Mouse (Mus musculus): ENCODE data around the gene Higd1c.
"Not testable (repeated sequence)": the region's sequence is repeated elsewhere in the genome, so short reads cannot be mapped to it uniquely, and the experiment has no call there.

Higd1c gene

DNA sequence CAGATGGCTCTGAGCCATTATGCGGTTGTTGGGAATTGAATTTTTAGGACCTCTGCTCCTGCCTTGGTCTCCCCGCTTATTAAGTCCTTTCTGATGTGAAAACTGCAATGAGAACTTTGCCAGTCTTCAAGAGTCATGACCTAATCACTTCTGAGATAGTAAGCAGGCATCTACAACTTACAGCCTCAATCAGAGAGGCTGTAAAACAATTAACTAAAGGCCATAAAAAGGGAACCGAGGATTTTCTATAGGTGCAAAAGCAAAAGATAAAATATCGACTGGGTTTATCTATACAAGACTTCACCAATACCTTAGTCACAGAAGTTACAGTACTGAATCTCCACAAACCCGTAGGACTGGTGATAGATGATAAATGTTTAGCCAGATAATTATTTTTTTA, 8.5 kb upstream of the Higd1c start:
- in situ Hi-C loops (cut with MboI): no loop called here

DNA sequence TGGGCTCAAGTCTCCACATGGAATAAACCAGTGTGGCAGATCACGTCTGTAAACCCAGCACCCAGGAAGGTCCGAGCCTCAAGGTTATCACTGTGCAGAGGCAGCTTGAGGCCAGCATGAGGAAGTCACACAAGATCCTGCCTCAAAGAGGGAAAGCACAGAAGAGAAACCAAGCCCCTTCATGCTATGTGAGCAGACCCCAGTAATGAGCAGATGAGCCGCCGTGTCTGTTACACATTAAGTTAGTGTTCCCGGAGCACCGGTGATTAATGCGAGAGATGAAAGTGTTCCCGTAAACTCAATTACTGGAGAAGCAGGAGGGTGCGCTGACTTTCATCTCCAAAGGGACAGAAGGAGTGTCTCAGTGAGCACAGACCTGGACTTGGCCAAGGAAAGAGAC, 1.6 kb downstream of the Higd1c start:
- in situ Hi-C loops (cut with MboI): not testable (repeated sequence)

DNA sequence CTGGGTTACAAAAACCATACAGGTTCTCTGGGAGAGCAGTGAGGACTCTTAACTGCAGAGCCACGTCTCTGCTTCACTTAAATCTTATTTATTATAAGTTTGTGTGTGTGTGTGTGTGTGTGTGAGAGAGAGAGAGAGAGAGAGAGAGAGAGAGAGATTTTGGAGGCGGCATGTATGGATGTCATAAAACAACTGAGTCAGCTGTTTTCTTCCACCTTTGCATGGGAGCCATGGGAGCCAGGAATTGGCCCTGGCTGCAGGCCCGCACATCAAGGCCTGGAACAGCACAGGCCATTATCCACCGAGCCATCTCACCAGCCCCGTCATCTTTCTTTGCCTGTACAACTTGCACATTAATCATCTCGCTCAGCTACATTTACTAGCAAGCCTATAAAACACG, 2.8 kb downstream of the Higd1c start:
- in situ Hi-C loops (cut with MboI): no loop called here

DNA sequence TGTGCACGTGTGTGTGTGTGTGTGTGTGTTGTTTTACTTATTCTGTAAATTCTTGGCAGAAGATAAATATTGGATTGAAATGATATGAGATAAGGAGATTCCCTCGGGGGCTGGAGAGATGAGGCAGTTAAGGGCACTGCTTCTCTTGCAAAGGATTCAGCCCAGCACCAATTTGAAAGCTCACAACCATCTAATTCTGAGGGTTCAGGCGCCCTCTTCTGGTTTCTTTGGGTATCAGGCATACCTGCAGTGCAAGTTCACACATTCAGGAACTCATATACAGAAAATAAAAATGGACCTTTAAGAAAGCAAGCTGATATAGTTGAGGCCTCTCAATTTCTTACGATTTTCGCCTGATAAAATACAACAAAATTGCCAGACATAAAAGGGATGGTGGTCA, 10.7 kb downstream of the Higd1c start:
- in situ Hi-C loops (cut with MboI): no loop called here

DNA sequence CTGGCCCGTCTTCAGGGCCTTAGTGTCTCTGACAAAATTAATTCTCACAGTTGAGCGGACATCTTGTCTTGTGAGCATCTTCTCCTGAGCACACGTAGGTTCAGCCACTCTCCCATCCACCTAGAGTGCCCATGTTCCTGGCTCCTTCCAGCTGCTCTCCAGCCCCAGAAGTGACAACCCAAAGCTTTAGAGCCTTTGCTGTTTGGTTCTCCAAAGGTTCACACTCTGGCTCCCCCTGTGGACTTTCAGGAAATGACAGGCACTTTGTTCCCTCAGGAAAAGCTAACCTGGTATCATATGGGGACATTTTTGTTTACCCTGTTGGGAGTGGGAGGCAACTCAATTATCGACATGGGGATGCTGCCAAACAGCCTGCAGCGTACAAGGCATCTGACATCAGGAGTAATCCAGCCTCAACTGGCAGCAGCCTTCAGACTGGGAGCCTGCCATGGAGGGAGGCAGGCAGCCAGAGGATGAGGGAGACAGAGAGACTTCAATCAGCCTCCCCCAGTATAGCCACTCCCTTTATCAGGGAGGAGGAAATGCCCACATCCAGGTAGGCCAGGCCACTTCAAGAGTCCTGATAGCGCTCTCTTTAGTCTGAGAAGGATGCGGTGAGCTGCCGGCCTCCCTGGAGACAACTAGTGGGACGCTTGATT, 13.6 kb downstream of the Higd1c start:
- in situ Hi-C loops (cut with MboI): not testable (repeated sequence)

DNA sequence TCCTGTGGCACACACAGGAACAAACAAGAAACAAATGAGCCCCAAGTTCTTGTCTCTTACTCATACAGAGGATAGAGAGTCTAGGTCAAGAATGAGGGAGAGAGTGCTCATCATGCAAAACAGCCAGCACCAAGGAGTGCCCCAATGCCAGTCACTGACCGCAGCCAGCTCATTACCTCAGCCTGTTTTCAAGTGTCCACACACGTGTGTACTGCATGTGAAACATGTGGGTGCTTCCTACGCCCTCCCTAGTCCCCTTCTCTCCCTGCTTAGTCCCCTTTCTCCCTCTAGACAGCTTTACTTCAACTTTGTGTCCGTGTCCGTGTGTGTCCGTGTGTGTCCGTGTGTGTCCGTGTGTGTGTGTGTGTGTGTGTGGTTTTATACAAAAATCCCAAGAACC, 15.3 kb downstream of the Higd1c start:
- in situ Hi-C loops (cut with MboI): no loop called here

DNA sequence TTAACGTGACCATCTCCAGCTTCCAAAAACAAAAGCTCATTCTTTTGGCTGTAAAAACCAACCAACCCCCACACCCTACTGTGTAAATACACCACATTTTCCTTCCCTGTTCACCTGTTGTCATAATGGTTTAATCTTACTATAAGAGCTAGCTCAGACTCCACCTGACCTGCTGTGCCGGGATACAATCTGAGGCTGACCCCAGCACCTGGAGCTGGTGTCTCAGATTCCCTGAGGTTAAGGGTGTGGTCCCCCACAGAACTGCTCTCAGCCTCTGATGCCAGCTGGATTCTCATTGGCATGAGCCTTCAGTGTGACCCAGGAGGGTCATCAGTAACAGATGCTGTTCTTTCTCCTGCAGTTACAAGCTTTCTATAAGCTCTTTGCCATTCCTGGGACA, 15.8 kb downstream of the Higd1c start:
- in situ Hi-C loops (cut with MboI): no loop called here

DNA sequence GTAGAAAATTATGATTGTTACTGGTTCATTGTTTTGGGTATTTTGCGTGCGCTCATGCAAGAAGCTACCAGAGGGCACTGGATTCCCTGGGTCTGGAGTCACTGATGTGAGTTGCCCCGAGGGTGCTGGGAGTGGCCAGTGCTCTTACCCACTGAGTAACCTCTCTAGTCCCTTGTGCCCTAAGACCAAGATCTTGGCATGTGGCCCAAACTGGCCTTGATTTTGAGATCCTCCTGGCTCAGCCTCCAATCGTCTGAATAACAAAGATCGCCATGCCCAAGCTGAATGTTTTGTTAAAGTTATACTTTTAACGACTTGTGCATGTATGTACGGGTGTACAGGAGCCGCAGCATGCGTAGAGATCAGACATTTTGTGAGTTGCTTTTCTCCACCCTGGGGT, 21.4 kb downstream of the Higd1c start:
- in situ Hi-C loops (cut with MboI): no loop called here

DNA sequence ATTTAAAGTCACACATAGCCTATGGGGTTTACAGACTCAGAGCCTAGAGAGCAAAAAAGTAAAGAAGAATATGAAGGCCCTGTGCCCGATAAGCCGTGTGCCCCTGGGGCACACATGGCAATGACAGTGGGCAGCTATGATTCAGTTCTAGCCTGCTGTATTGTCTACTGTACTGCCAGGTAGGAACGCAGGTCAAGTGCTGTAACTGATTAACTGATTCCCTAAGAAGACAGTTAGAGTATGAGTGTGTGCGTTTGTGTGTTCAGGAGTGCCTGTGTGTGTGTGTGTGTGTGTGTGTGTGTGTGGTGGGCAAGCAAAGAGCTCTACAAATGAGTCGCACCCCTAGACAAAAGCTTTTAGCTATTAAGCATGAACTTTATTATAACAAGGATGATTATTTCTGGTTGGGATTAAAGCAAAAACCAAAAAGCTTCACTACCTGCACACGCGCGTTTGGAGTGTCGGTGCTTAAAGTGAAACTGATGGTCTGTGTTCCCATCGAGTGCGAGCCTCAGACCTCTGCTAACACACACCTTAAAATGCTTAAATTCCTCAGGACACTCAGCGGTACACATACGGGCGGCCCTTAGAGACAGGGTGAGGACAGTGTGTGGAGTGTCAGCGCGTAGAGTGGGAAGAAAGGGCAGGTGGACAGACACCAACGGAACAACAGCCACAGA, 23.3 kb downstream of the Higd1c start:
- in situ Hi-C loops (cut with MboI): no loop called here

DNA sequence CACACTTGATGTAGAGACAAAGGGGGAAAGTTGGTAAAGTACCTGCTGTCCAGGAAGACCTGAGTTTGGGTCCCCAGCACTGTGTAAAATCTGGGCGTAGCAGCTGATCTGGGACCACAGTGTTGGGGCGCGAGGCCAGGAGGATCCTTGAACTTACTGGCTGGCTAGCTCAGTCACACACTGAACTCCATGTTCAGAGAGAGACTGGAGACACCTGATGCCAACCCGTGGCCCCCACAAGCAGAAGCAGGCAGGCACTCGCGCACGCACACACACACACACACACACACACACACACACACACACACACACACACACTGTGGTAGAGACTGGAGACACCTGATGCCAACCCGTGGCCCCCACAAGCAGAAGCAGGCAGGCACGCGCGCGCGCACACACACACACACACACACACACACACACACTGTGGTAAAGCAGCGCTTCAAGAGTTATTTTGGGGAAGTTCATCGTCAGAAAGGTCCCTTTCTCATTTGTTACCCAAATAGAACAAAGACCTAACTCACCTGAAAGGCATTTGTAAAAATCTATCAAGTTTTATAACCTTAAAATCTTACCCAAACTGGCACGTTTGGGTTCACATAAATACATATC, 24.0 kb downstream of the Higd1c start:
- in situ Hi-C loops (cut with MboI): no loop called here

DNA sequence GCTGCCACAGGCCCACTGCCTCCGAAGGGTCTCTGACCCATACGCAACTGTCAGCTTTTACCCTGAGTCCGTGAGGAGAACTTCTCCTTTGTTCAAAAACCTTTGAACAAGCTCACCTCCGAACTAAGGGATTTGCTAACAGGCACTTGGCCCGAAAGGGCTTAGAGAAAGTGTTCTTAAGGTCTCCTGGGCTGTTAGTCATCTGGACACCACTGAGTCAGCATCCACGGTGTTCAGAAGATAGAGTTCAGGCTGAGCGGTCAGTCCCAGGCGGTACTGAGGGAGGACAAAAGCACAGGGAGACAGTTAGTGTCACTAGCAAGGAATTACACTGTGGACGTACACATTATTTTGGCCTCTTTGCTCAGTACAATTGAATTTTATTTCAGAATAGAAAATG, 24.5 kb downstream of the Higd1c start:
- in situ Hi-C loops (cut with MboI): no loop called here

DNA sequence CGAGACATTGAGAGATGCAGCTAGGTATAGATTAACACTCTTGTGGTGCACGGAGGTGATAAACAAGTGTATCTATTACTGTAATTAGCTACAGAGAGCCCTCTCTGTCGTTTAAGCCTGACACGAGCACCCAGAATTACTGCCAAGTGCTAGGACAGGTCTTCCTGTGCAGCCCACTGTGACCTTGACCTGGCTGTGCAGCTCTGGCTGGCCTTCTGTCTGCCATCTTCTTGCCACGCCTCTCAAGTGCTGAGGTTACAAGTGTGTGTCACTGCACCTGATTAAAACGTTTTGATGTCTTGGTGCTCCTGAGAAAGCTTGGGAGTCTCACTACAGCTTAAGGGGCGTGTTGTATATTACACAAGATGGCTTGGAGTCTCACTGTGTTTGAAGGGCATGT, 26.7 kb downstream of the Higd1c start:
- in situ Hi-C loops (cut with MboI): no loop called here

DNA sequence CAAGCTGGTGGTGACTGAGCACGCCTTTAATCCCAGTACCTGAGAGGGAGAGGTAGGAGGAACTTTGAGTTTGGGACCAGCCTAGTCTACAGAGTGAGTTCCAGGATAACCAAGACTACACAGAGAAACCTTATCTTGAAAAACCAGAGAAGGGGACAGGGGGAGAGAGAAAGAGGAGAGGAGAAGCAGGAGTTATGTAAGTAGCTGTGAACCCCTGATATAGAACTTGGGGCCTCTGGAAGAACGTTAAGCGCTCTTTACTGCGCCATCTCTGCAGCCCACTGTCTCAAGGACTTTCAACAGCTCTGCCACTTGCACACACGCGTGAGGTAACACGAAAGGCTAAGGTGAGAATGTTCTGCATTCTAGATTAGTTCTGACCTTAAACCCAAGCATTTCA, 27.3 kb downstream of the Higd1c start:
- in situ Hi-C loops (cut with MboI): no loop called here

DNA sequence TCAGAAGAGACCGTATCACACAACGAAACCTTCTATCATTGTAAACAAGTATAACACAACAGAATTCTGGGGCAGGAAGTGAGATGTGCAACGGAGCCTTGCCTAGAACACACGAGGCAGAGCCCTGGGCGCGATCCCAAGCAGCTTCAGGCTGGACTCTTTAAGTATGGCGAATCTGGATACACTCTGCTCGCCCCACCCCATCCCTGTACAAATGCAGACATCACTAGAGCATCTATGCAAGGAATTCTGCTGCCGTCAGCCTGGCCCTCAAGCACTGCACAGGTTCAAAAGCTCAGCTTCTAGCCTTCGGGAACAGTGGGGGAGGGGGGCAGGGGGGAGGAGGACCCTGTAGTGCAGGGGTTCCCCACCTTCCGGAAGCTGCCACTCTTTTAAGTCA, 28.7 kb downstream of the Higd1c start:
- in situ Hi-C loops (cut with MboI): no loop called here

DNA sequence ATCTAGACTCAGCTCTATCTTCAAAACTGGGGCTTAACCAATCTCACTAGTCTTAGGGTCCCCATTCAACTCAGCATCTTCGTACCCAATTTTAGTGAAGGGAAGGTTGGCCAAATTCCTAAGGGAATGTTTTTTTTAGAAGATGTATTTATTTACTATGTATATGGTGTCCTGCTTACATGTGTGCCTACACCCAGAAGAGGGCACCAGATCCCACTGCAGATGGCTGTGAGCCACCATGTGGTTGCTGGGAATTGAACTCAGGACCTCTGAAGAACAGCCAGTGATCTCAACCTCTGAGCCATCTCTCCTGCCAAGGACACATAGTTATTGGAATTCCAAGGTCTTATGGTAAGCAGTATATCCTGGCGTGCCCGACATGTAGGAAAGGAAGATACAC, 31.2 kb downstream of the Higd1c start:
- in situ Hi-C loops (cut with MboI): no loop called here

DNA sequence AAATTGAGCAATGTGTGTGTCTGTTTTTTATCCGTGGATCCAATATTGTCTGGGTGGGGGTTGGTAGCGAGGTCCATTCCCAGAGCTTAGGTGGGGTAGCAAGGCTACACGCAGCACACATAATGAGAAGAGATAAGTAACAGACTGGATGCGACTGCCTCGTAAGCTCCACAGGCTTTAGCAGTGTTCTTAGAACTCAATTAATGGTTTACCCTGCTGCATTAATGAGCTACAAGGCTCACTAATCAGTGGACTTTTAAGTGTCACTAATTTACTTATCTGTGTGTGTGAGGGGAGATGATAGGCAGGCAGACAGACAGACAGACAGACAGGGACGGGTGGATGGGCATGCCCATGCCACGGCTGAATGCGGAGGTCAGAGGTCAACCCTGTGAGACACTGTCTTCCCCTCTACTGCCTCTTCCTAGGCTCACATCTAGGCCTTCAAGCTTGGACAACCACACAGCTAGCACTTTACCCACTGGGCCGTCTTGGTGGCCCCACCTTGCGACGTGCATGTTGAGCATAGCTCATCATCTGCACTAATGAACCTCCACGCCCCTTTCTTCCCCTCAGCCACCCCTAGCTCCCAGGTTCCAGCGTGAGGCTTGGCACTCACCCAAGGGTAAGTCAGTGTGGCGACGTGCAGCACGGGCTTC, 36.4 kb downstream of the Higd1c start:
- in situ Hi-C loops (cut with MboI): no loop called here

DNA sequence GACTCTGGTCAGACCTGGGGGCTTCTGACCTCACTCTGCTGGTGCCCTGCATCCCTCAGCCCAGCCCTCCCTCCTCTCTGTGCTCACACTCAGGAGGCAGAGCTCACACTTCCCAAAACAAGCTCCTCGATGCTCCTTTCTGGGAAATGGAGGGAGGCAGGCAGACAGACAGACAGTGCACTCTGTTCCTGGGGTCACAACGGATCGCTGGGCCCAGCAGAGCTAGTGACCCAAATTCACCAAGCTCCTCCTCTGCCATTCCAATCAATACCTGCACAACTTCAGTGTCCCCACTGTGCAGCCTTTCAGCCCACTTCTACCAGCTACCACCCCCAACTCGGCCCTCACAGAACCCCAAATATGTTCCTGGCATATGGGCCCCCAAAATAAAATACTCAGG, 37.5 kb downstream of the Higd1c start:
- in situ Hi-C loops (cut with MboI): no loop called here

DNA sequence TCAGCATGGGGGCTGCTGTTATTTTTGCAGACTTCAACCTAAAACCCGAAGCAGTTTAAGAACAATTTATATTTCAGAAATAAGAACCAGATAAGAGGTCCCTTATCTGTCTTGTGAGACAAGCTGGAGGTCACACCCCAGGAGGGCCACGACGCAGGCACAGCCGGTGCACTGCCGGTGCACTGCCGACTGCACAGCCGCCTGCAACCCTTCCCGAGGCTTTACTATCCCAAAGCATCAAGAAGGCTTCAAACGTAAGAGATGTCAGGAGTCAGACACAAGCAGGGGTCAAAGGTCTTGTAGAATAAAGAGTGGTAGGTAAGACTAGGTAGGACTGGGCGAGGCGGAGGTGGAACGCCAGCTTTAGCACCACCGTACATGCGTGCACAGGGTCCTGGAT, 38.0 kb downstream of the Higd1c start:
- in situ Hi-C loops (cut with MboI): no loop called here

DNA sequence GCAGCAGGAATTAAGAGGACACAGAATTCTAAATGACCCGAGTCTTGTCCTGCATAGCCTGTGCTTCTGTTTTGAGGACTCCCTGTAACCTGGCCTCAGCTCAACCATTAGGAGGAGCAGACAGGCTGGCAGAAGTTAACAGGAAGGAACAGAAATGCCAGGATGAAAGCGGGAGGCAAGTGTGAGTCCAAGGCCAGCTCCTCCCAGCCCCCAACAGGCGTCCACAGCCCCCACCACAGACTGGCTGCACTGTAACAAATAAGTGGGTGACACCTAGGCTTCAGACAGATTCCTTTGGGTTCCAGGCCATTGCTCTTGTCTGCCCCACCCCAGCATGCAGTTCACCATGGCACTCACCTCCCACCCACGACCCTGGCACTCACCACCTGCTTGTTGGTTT, 38.5 kb downstream of the Higd1c start:
- in situ Hi-C loops (cut with MboI): no loop called here

DNA sequence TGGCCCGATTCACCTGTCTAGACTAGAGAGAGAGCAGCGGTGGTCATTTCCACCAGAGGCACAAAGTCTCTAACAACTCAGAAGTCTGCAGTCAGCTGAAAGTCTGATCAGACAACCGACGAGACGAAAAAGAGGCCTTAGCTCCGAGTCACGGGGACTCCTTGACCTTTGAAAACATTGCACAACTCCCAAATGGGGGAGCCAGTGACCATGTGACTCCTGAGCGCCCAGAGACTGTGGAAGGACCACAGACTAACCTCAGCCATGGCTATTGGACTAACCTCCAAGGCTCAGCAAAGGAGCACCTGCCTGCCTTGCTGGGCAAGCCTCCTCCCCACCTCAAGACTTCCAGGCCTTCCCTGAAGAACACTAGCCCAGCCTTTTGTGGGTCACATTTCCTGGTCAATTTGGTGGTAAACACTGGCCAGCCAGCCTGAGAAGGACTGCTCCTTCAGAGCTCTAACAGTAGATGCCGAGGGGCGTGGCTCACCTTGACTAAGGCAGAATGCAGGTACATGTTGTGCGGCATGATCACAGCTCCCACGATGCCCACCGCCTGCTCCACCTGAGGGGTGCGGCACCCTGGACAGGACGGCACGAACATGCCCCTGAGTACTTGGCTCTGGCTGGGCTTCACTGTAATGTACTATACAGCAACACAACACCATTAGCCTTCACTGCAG, 39.1 kb downstream of the Higd1c start:
- in situ Hi-C loops (cut with MboI): no loop called here

DNA sequence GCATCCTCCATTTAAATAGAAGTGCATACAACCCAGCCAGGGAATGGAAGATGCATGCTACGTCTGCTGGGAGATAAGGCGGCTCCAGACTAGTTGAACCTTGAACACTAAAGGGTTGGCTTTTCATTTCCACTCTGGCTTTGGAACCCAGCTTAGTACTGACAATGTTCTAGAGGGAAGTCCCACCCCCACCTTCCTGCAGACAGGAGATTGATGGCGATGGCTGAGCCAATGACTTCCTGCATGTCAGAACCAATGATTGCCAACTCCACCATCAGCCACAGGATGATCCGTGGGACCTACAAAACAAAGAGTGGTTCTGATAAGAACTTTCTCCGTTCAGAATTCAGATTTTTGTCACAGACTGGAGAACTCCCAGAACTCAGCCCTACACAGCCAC, 41.7 kb downstream of the Higd1c start:
- in situ Hi-C loops (cut with MboI): no loop called here

DNA sequence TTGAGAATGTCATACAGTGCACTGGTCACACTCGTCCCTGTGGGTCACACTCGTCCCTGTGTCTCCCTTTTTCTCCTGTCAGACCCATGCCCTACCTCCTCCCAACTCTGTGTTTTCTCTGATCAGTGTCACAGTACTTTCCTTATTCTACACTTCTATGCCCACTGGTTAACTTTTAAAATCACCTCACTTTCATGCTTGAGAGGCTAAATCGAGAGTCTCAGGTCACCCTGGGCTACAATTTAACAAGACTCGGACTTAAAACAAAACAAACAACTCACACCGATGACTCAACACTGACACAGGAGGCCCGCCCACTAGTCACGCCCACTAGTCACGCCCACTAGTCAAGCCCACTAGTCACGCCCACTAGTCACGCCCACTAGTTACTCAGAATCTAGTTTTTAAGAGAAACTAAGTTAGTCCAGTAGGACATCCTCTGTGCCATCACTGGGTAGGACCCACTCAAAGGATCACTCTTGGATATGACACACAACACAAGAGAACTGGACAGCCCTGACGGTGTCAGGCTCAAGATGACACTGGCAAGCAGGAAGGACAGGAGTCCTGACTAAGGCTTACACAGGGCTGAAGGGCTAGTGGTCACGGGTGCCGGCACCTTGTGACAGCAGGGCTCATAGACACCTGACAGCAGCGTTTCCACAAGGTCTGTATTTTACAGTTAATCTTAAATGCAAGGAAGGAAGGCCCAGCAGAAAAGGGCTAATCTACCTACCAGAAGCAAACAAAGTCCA, 46.8 kb downstream of the Higd1c start:
- in situ Hi-C loops (cut with MboI): no loop called here

Data from mature B cell (primary cell).